Mouse (Mus musculus) gastrocnemius, postnatal 10 days (tissue): ENCODE results near the gene Mboat1. TPM values are rescaled to one million over a fixed set of nuclear protein-coding genes. Genes with fewer than 3 reads are reported as not detected.

ENCODE experiments used
- DNase-seq: peaks from one replicate; pipeline ENCODE4 v3.0.0; 2021; ENCODE audit warnings: mixed read lengths
- total RNA-seq, 2 experiments: library from RNA; stranded (reverse); gene quantifications; 2 replicates each; pipeline ENCODE4 v1.2.3; 2021

Gene Mboat1
- total RNA-seq, 2 experiments from 2014 or later, result 7.4 to 7.6 TPM

DNA sequence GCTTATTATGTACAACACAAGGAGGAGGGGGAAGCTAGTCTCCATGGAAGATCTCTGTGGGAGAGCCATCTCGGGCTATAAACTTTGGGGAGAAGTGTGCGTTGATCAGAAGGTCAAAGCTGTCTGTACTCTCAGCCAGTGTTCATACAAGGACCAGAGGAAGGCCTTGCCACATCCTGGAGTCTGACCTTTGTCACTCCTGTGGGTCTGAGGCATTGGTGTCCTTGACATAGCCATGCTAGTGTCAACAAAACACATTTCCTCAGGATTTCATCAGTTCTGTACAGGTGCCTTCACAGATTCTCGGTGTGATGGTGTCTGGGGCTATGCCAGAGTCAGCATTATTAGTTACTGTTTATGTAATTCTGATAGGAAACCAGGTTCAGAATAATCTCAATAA lies 115.1 kb downstream of the Mboat1 start:
- no peak for DNase-seq

- DNase-seq, result no peak
These were observed 116.4 kb downstream of the Mboat1 start for GRCm38 (mm10) chr13:30252692-30253091.

DNA sequence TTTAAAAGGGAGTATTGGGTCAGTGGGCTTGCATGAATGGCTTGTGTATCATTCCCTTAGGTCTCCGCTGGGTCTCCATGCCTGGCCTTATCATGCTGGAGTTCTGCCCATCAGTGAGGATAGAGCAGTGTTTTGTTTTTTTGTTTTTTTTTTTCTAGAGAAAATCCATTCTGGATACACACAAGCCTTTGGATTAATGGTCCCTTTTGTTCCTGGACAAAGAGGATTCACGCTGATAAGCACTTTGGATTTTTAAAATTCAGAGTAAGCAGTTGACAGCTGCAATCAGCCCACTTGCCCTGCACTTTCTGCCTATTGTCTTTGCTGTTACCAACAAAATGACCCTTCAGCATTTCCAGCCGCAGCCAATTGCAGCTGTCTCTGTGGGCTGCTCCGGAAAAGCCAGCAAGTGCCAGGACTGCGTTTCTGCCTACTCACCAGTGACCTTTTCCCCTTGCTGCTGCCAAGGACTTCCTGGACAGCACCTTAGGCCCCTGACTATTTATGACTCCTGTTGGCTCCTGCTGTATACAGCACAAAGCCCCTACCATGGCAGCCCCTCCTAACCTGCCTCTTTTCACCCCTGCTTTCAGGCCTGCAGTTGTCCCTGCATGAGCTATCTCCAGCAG lies 117.5 kb downstream of the Mboat1 start:
- DNase-seq, result peak; percentile 23

- DNase-seq, result no peak
These were observed 118.1 kb downstream of the Mboat1 start for GRCm38 (mm10) chr13:30254421-30254820.

GRCm38 (mm10) chr13:30258802-30259201 lies 122.5 kb downstream of the Mboat1 start:
- DNase-seq, result no peak

DNA sequence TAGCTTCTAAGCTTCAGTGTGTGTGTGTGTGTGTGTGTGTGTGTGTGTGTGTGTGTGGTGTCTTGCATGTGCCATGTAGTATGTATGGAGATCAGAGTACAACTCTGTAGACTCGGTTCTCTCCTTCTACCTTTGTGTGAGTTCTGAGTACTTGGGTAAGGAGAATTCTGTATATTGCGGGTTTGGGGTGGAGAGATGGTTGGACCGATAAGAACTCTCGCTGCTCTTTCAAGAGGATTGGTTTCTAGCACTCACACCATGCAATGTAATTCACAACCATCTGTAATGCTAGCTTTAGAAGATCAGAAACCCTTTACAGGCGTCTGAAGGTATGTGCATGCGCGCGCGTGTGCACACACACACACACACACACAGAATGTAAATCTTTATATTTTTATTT lies 123.0 kb downstream of the Mboat1 start:
- DNase-seq, result no peak

DNA sequence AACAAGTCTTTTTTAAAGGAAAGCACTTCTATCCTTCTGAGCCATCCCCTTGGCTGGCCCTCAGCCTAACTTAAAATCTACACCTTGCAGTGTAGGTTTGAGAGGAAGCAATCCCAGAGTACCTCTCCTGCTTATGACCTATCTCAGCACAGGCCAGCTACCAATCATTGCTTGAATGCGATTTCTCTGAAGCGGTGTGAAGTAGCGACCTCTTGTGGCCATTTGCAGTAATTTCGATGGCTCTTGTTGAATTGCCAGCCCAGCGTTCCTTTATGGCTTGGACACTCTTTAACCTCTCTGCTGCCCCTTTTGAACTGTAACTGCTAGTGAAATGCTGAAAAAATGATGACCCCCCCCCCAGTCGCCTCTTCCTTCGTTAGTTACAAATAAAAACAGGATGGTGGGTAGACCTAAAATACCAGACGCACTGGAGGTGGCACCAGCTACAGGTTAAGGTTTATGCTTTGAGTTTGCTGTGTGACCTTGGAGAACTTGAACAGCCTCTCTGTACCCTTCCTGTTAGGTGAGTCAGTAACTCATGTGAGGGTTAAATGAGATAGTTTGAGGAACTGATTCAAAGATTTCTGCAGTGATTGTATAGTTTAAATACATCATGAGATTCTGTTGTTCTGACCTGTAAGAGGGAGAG lies 123.7 kb downstream of the Mboat1 start:
- peak; percentile 68 for DNase-seq

DNA sequence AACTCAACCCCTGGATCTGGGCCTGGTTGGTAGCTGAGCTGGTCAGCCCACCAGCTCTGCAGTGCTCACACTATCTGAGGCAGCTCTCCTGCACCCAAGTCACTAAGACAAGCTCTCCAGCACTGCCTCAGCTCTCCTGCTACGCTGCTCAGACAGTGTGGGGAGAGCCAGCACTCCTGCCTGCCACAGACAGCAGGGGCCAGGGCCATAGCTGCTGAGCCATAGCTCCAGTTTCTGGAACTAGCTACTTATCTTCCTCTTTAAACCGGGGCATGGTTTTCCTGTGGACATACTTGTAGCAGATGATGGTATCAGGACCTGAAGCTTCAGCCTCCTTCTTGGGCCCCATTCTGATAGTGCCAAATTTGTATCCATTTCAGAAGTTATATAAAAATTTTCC lies 127.4 kb downstream of the Mboat1 start:
- DNase-seq, result no peak

GRCm38 (mm10) chr13:30264303-30264702 lies 128.0 kb downstream of the Mboat1 start:
- no peak for DNase-seq

DNA sequence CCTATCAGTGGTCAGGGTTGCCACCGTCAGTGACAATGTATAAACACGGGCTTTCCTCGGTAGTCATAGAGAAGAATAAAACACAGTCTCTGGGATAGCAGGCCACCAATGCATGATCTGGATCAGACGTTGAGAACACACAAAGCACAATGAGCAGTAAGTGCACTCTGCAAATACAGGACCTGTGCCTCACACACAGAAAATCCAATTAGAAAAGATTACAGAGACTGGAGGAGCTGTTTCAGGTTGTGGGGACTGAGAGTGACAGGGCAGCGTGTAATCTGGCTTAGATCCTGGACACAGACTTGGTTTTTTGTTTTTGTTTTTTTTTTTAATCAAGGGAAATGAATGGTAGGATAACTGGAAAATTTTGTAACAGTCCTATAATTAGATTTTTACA lies 128.5 kb downstream of the Mboat1 start:
- no peak for DNase-seq

DNA sequence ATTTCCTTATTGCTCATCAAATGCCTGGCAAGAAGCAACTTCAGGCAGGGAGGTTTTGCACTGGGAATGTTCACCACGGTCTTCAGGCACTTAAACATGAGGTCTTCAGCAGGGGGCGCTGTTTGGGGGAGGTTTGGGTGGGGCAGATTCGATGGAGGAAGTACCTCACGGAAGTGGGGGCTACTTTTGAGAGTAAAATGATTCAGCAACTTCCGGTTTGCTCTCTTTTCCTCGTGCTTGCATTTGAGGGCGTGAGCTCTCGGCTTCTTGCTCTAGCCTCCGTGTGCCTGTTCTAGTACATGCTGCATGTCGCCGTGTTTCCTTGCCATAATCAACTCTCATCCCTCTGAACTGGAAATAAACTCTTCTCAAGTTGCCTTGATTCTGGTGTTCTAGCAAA lies 129.7 kb downstream of the Mboat1 start:
- DNase-seq, result no peak

DNA sequence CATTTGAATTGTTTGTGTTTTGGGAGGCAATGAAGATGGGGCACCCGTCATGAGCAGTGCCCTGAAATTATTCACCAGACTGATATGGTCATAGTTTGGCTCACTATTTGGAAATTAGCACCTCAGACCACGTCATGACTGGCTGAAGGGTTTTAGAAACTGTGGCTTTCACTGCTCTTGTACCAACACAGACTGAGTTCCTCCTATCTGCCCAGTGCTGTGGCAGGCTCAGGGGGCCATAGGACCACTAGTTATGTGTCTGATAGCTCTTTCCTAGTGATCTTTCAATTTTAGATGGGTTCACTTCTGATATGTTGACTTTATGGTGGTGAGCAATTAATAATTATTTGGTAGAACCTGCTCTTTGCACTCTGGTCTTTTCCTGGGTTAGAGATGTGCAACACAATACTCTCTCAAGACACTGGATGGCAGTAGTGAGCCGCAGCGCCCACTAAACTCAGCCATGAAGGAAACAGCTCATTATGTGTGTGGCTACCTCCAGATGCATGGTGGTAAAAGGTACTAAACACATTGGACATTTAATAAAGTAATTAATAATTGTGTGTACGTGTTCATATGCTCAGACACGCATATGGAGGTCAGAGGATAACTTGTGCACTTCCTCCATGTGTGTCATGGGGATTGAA lies 135.9 kb downstream of the Mboat1 start:
- DNase-seq, result peak; percentile 51

Other genes starting within 250 kb of the Mboat1 start
- 10 to 100 TPM; 11.0 to 14.2 TPM for gene E2f3, start 150.4 kb upstream of the Mboat1 start, total RNA-seq
- 10 to 100 TPM; 16.1 to 16.5 TPM for gene Agtr1a, start 200.0 kb downstream of the Mboat1 start, total RNA-seq